7 mouse cellular contexts compared by ENCODE assay signal in the genomic region with DNA sequence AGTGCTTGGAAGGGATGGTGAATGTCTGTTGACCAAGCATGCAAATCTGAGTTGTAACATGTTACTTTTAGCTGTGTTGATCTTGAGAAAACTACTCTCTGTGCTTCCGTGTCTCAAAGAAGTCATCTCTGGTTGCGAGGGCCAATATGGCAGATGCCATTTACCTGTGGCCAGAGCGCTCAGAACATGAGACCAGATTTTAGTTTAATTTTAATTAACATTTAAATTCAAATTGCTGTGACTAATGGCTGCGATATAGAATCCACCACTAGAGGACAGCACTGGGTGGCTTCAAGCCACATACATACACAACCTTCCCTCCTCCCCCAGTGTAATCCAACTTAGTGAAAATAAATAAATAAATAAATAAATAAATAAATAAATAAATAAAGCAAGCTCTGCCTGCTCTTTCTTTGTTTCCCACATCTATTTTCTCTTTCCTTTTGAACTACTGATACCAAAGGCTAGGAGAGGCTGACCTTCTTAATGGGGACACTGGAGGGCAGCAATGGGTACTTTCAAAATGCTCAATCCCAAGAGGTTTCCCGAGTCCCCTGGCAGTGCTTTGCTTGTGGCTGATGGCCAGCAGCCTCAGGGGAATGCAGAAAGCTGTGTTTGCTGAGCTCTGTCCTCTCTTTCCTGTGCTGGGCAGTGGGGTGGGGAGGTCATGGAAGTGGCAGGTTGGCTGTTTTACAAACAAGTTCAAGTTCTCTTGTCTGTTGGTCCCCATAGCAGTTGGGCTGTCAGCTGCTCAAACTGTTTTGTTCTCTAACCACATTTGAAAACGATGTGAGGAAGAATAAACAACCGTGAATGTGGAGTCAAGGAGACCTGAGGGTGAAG. TPM values are rescaled to one million over a fixed set of nuclear protein-coding genes. Genes with fewer than 3 reads are reported as not detected.
DNase-seq lines count a peak whose midpoint lies in the region; ATAC-seq lines count a peak whose summit lies in the region.
"Not testable (repeated sequence)": the region's sequence is repeated elsewhere in the genome, so short reads cannot be mapped to it uniquely, and the experiment has no call there.

No protein-coding gene starts in this region.

- DNase-seq in adrenal gland, adult (ENCODE audit: inconsistent age in 2 of 2, low spot score in 1 of 2), result peak; percentile 75 to 96
- DNase-seq in cerebellum, postnatal 4 days (ENCODE audit: low spot score in 2 of 2), result peak; percentile 78 to 91
- peak; percentile 73 to 79 for DNase-seq in gastrocnemius, postnatal 4 days (ENCODE audit: low spot score in 2 of 2)
- DNase-seq in kidney, adult 18-20 months, result peak; percentile 88
- DNase-seq in left cerebral cortex, postnatal 14 days (ENCODE audit: low spot score in 2 of 2), result peak; percentile 94 to 98
- peak; percentile 47 to 75 for DNase-seq in spleen, adult 18-20 months

- peak; percentile 61 for ATAC-seq in megakaryocyte progenitor cell, adult 5-6 weeks (replicated peaks; ENCODE audit: poor library complexity)

- intact Hi-C loops in left cerebral cortex, postnatal 14 days (cut with DNase I), result not testable (repeated sequence)

RNA-seq across cellular contexts. Expression of gene 4930467E23Rik, which starts 22.2 kb away (rescaled TPM):
- under 1 TPM; 0.26 to 0.47 TPM for total RNA-seq in gastrocnemius, postnatal 4 days (2021)
- total RNA-seq in left cerebral cortex, postnatal 14 days (2021), result under 1 TPM; 0.23 to 0.51 TPM
- not detected in 2 replicates for total RNA-seq in megakaryocyte progenitor cell, adult 5-6 weeks (2015)
- not detected in 2 replicates for total RNA-seq in megakaryocyte progenitor cell, adult 5-6 weeks (2017)

Comparison
In these comparisons a context has a peak if more than half of its experiments do, and no peak if none do; other contexts are left out.
1. Peak in every context shown above with its lines: DNase-seq and ATAC-seq.